Mouse (Mus musculus) heart, adult 8-10 months (tissue): Measurements from ENCODE around the gene Olfr1339. TPM values are rescaled to one million over a fixed set of nuclear protein-coding genes. Genes with fewer than 3 reads are reported as not detected.

Source experiments
- DNase-seq: peaks from one replicate; pipeline ENCODE4 v3.0.0; 2022; ENCODE audit warnings: low spot score
- total RNA-seq, 4 experiments: library from RNA; stranded (reverse); gene quantifications; 2 replicates each; pipeline ENCODE4 v1.2.4; 2022

The Olfr1339 gene
- total RNA-seq = not detected

- no peak for DNase-seq
Observed at GRCm38 (mm10) chr4:118731875-118732274, at the start of gene Olfr1339. Gene Olfr1339, plus strand, starts transcription at chr4:118732175.

GRCm38 (mm10) chr4:118687086-118687485, 44.9 kb upstream of the Olfr1339 start:
- DNase-seq = no peak

GRCm38 (mm10) chr4:118692412-118692973, 39.5 kb upstream of the Olfr1339 start, which contains the start of gene Olfr1342:
Gene Olfr1342, minus strand, starts transcription at chr4:118692756.
- no peak for DNase-seq

- DNase-seq = no peak
Observed at GRCm38 (mm10) chr4:118693812-118694211, 38.2 kb upstream of the Olfr1339 start.

- no peak for DNase-seq
Observed at GRCm38 (mm10) chr4:118703223-118703622, 28.8 kb upstream of the Olfr1339 start, which contains the start of gene Olfr1341. Gene Olfr1341, plus strand, starts transcription at chr4:118703523.

GRCm38 (mm10) chr4:118708086-118708485, 23.9 kb upstream of the Olfr1339 start:
- DNase-seq = no peak

- DNase-seq = no peak
Observed at GRCm38 (mm10) chr4:118711656-118712055, 20.3 kb upstream of the Olfr1339 start.

GRCm38 (mm10) chr4:118719838-118720237, 12.1 kb upstream of the Olfr1339 start, which contains the start of gene Olfr1340:
Gene Olfr1340, plus strand, starts transcription at chr4:118720138.
- DNase-seq = no peak

GRCm38 (mm10) chr4:118721742-118722483, 10.1 kb upstream of the Olfr1339 start:
- DNase-seq = no peak

GRCm38 (mm10) chr4:118739574-118739973, 7.6 kb downstream of the Olfr1339 start:
- no peak for DNase-seq

GRCm38 (mm10) chr4:118740988-118741698, 9.2 kb downstream of the Olfr1339 start:
- DNase-seq = no peak

GRCm38 (mm10) chr4:118741881-118742280, 9.9 kb downstream of the Olfr1339 start:
- no peak for DNase-seq

GRCm38 (mm10) chr4:118758637-118759036, 26.7 kb downstream of the Olfr1339 start, which contains the start of gene Olfr1338:
Gene Olfr1338, minus strand, starts transcription at chr4:118758737.
- DNase-seq = no peak

- no peak for DNase-seq
Observed at GRCm38 (mm10) chr4:118782486-118782885, 50.5 kb downstream of the Olfr1339 start, which contains the start of gene Olfr1337. Gene Olfr1337, minus strand, starts transcription at chr4:118782586.

Other genes starting within 250 kb of the Olfr1339 start
- gene Tie1, start 242.1 kb upstream of the Olfr1339 start, total RNA-seq = 10 to 100 TPM; 50.0 to 57.6 (median 56.7) TPM
- gene 2610528J11Rik, start 205.2 kb upstream of the Olfr1339 start, total RNA-seq = not detected
- gene Tmem125, start 188.1 kb upstream of the Olfr1339 start, total RNA-seq = under 1 TPM in 2 of 4 experiments, not detected in 2; 0.12 to 0.23 TPM
- under 1 TPM in 1 of 4 experiments, not detected in 3; 0.06 TPM for gene Cfap57, start 111.4 kb upstream of the Olfr1339 start, total RNA-seq
- 10 to 100 TPM; 26.6 to 42.0 (median 37.1) TPM for gene Ebna1bp2, start 111.4 kb upstream of the Olfr1339 start, total RNA-seq
- gene Olfr62, start 73.2 kb upstream of the Olfr1339 start, total RNA-seq = not detected
- gene Olfr1342, start 39.4 kb upstream of the Olfr1339 start, total RNA-seq = not detected
- gene Olfr1341, start 28.7 kb upstream of the Olfr1339 start, total RNA-seq = not detected
- not detected for gene Olfr1340, start 12.0 kb upstream of the Olfr1339 start, total RNA-seq
- gene Olfr1338, start 26.6 kb downstream of the Olfr1339 start, total RNA-seq = not detected
- gene Olfr1337, start 50.4 kb downstream of the Olfr1339 start, total RNA-seq = not detected
- not detected for gene Olfr1335, start 77.8 kb downstream of the Olfr1339 start, total RNA-seq
- not detected for gene Olfr1333, start 104.1 kb downstream of the Olfr1339 start, total RNA-seq
- not detected for gene Olfr1331, start 132.5 kb downstream of the Olfr1339 start, total RNA-seq
- not detected for gene Olfr1330, start 156.4 kb downstream of the Olfr1339 start, total RNA-seq
- gene Olfr1329, start 185.3 kb downstream of the Olfr1339 start, total RNA-seq = not detected
- not detected for gene Olfr1328, start 206.4 kb downstream of the Olfr1339 start, total RNA-seq
- gene Lao1, start 229.4 kb downstream of the Olfr1339 start, total RNA-seq = under 1 TPM in 3 of 4 experiments, not detected in 1; 0.09 to 0.19 (median 0.17) TPM